In the genomic region with DNA sequence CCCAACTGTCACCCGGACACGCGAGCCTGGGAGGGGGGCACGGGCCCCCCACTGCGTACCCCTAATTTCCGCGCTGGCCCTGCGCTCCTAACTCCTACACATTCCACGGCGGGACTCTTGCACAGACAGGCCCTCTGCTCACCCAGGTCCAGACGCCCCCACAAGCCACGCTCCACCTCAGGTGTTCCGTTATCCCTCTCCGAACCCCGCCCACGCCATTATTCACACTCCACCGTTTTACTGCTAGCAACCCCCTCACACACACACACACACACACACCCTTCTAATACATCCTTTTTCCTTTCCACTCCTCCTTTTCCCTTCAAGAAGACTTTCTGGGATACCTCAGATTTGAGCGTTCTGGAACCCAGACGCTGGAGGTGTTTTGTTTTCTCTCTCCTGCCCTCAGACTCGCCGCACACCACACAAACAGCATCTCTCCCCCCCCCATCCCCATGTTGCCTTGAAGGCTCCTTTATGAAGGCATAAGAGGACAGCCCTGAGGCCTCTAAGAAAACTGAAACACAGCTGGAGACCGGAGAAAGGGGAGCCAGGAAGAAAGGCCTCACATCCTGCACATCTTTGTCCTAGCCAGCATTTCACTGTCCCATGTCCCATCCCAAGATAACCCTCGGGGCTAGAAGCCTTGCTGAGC, we compare ENCODE assay signal across 8 mouse cellular contexts. TPM values are rescaled to one million over a fixed set of nuclear protein-coding genes. Genes with fewer than 3 reads are reported as not detected.
DNase-seq lines count a peak whose midpoint lies in the region; ATAC-seq and TF ChIP-seq lines count a peak whose summit lies in the region.

No protein-coding gene starts in this region.

- H3K27me3 ChIP-seq in C2C12 (ENCODE audit: control insufficient read depth, insufficient read depth, insufficient read length), result no peaks in the 10 kb centered on the region
- H3K27me3 ChIP-seq in embryonic facial prominence, embryonic 13.5 days, result peaks cover 32% of the 10 kb centered on the region
- H3K27me3 ChIP-seq in kidney, postnatal 0 days (ENCODE audit: insufficient read depth, low read length), result no peaks in the 10 kb centered on the region
- peaks cover 18% of the 10 kb centered on the region for H3K27me3 ChIP-seq in neural tube, embryonic 15.5 days (replicated peaks)

- no peaks in the 10 kb centered on the region for H3K9me3 ChIP-seq in embryonic facial prominence, embryonic 13.5 days
- H3K9me3 ChIP-seq in kidney, postnatal 0 days (replicated peaks; ENCODE audit: low read length), result no peaks in the 10 kb centered on the region
- no peaks in the 10 kb centered on the region for H3K9me3 ChIP-seq in neural tube, embryonic 15.5 days (replicated peaks)

- H3K36me3 ChIP-seq in C2C12 (ENCODE audit: control insufficient read depth, insufficient read depth), result peaks cover 8% of the 10 kb centered on the region
- no peaks in the 10 kb centered on the region for H3K36me3 ChIP-seq in embryonic facial prominence, embryonic 13.5 days
- H3K36me3 ChIP-seq in kidney, postnatal 0 days (ENCODE audit: insufficient read depth, low read length), result no peaks in the 10 kb centered on the region
- H3K36me3 ChIP-seq in neural tube, embryonic 15.5 days, result no peaks in the 10 kb centered on the region

- peaks cover 45% of the 10 kb centered on the region for H3K79me2 ChIP-seq in C2C12 (ENCODE audit: control insufficient read depth, insufficient read depth)

- peaks cover 73% of the 10 kb centered on the region for H3K4me1 ChIP-seq in embryonic facial prominence, embryonic 13.5 days
- peaks cover 50% of the 10 kb centered on the region for H3K4me1 ChIP-seq in kidney, postnatal 0 days (replicated peaks; ENCODE audit: insufficient read depth, low read length)
- peaks cover 63% of the 10 kb centered on the region for H3K4me1 ChIP-seq in neural tube, embryonic 15.5 days

- H3K79me3 ChIP-seq in C2C12 (ENCODE audit: low read depth), result peaks cover 43% of the 10 kb centered on the region

- H3K27ac ChIP-seq in gastrocnemius, adult 2 months, result peak overlapping the region; percentile 91
- H3K27ac ChIP-seq in embryonic facial prominence, embryonic 13.5 days, result no peak overlapping the region; the same call in 1 of the 2 replicates
- H3K27ac ChIP-seq in kidney, postnatal 0 days, result peak overlapping the region; percentile 3; the same call in 1 of the 2 replicates
- peak overlapping the region; percentile 35; the same call in 1 of the 2 replicates for H3K27ac ChIP-seq in neural tube, embryonic 15.5 days (replicated peaks)

- 0 out of 2 replicates have a peak, but pooled peaks have one; percentile 8 for ATAC-seq in embryonic facial prominence, embryonic 13.5 days (ENCODE audit: insufficient number of reproducible peaks, insufficient read depth, low FRiP score, low TSS enrichment, low read depth)
- peak; percentile 27 for ATAC-seq in kidney, postnatal 0 days (replicated peaks; ENCODE audit: low FRiP score, low read depth)
- peak; percentile 35 for ATAC-seq in neural tube, embryonic 15.5 days (ENCODE audit: low FRiP score)

- DNase-seq in gastrocnemius, adult 2 months, result no peak
- no peak for DNase-seq in gastrocnemius, postnatal 36 days
- DNase-seq in kidney, postnatal 0 days (ENCODE audit: low spot score), result no peak
- DNase-seq in spleen, postnatal 14 days (ENCODE audit: low spot score in 2 of 2), result no peak
- DNase-seq in thymus, postnatal 25 days, result no peak

- whole genome bisulfite sequencing in embryonic facial prominence, embryonic 13.5 days, result 7% methylated on average over 23 of the region's 23 CpGs
- WGBS in kidney, postnatal 0 days, result 6% methylated on average over 23 of the region's 23 CpGs
- 4% methylated on average over 23 of the region's 23 CpGs for WGBS in neural tube, embryonic 15.5 days

- peak overlapping the region; percentile 99 for H3K4me2 ChIP-seq in embryonic facial prominence, embryonic 13.5 days
- peak overlapping the region; percentile 98 for H3K4me2 ChIP-seq in kidney, postnatal 0 days (ENCODE audit: low read length)
- H3K4me2 ChIP-seq in neural tube, embryonic 15.5 days, result peak overlapping the region; percentile 97

- H3K4me3 ChIP-seq in gastrocnemius, adult 2 months, result peak overlapping the region; percentile 89
- peak overlapping the region; percentile 69 for H3K4me3 ChIP-seq in C2C12 (ENCODE audit: insufficient read depth, poor library complexity, severe bottlenecking)
- peak overlapping the region; percentile 59 for H3K4me3 ChIP-seq in embryonic facial prominence, embryonic 13.5 days
- peak overlapping the region; percentile 57 for H3K4me3 ChIP-seq in kidney, postnatal 0 days (replicated peaks; ENCODE audit: low read depth, low read length)
- H3K4me3 ChIP-seq in neural tube, embryonic 15.5 days (replicated peaks), result peak overlapping the region; percentile 51

- H3K9ac ChIP-seq in embryonic facial prominence, embryonic 13.5 days, result peak overlapping the region; percentile 76
- peak overlapping the region; percentile 67 for H3K9ac ChIP-seq in kidney, postnatal 0 days (ENCODE audit: low read depth, low read length)
- H3K9ac ChIP-seq in neural tube, embryonic 15.5 days (replicated peaks), result peak overlapping the region; percentile 64

- TF ChIP-seq CTCF in gastrocnemius, adult 2 months (IDR thresholded peaks at IDR 0.05), result no peak
- TF ChIP-seq CTCF in C2C12 (IDR thresholded peaks at IDR 0.05; ENCODE audit: control insufficient read depth, insufficient read depth, insufficient read length), result no peak
- no peak for TF ChIP-seq CTCF in kidney, postnatal 0 days (IDR thresholded peaks at IDR 0.05; ENCODE audit: low read depth)

- H3ac ChIP-seq in C2C12 (ENCODE audit: control insufficient read depth, insufficient read length, low read depth), result peak overlapping the region; percentile 81

- intact Hi-C loops in gastrocnemius, adult 2 months (cut with DNase I), result loop anchor here (10.0 kb wide), 1 partner anchor 439 kb away; a partner anchor contains a TSS
- intact Hi-C loops in gastrocnemius, postnatal 36 days (cut with DNase I), result no loop called here

TF ChIP-seq in C2C12, 6 proteins besides CTCF, POLR2A, EP300 and RAD21:
- TF ChIP-seq FOSL1 (IDR thresholded peaks at IDR 0.05; ENCODE audit: insufficient read depth, low read length, poor library complexity, severe bottlenecking), result no peak
- no peak for TF ChIP-seq MAX (IDR thresholded peaks at IDR 0.05)
- TF ChIP-seq CEBPB (IDR thresholded peaks at IDR 0.05; ENCODE audit: low read depth), result no peak

RNA-seq across cellular contexts. Expression of a gene that starts 3.5 kb away (rescaled TPM):
- total RNA-seq in gastrocnemius, adult 2 months (2021), result 10 to 100 TPM; 27.4 to 44.7 TPM
- total RNA-seq in gastrocnemius, postnatal 36 days (2021), result 10 to 100 TPM; 30.3 to 35.8 TPM
- polyA plus RNA-seq in C2C12 (2012; fragmentation: generic; extraction: Trizol), result 264 TPM
- 69.8 and 77.4 TPM in 2 replicates for polyA plus RNA-seq in embryonic facial prominence, embryonic 13.5 days (2015; fragmentation: Nextera tagmentation; extraction: Ambion mirVana)
- polyA plus RNA-seq in kidney, postnatal 0 days (2015; fragmentation: Nextera tagmentation; extraction: Ambion mirVana), result 93.6 and 101 TPM in 2 replicates
- 42.8 and 77.5 TPM in 2 replicates for polyA plus RNA-seq in neural tube, embryonic 15.5 days (2015; fragmentation: Nextera tagmentation; extraction: Ambion mirVana)

RNA-seq across cellular contexts. Expression of a gene that starts 6.0 kb away (rescaled TPM):
- total RNA-seq in gastrocnemius, adult 2 months (2021), result under 1 TPM in 1 of 2 experiments, not detected in 1; 0.36 TPM
- 1 to 10 TPM in 1 of 2 experiments, under 1 TPM in 1; 0.33 to 1.2 TPM for total RNA-seq in gastrocnemius, postnatal 36 days (2021)
- 1.7 TPM for polyA plus RNA-seq in C2C12 (2012; fragmentation: generic; extraction: Trizol)
- polyA plus RNA-seq in embryonic facial prominence, embryonic 13.5 days (2015; fragmentation: Nextera tagmentation; extraction: Ambion mirVana), result 3.8 and 5.5 TPM in 2 replicates
- 16.7 and 18.4 TPM in 2 replicates for polyA plus RNA-seq in kidney, postnatal 0 days (2015; fragmentation: Nextera tagmentation; extraction: Ambion mirVana)
- 1.5 and 1.6 TPM in 2 replicates for polyA plus RNA-seq in neural tube, embryonic 15.5 days (2015; fragmentation: Nextera tagmentation; extraction: Ambion mirVana)

RNA-seq across cellular contexts. Expression of a gene that starts 22.8 kb away (rescaled TPM):
- total RNA-seq in gastrocnemius, adult 2 months (2021), result 1,000 to 10,000 TPM; 1,106 to 1,162 TPM
- 100 to 1,000 TPM; 866 to 924 TPM for total RNA-seq in gastrocnemius, postnatal 36 days (2021)
- 2,021 TPM for polyA plus RNA-seq in C2C12 (2012; fragmentation: generic; extraction: Trizol)
- polyA plus RNA-seq in embryonic facial prominence, embryonic 13.5 days (2015; fragmentation: Nextera tagmentation; extraction: Ambion mirVana), result 1,480 and 1,606 TPM in 2 replicates
- polyA plus RNA-seq in kidney, postnatal 0 days (2015; fragmentation: Nextera tagmentation; extraction: Ambion mirVana), result 1,330 and 1,432 TPM in 2 replicates
- polyA plus RNA-seq in neural tube, embryonic 15.5 days (2015; fragmentation: Nextera tagmentation; extraction: Ambion mirVana), result 1,466 and 1,575 TPM in 2 replicates

RNA-seq across cellular contexts. Expression of a gene that starts 32.2 kb away (rescaled TPM):
- total RNA-seq in gastrocnemius, adult 2 months (2021), result 10 to 100 TPM; 16.0 to 17.3 TPM
- total RNA-seq in gastrocnemius, postnatal 36 days (2021), result 10 to 100 TPM; 17.3 to 21.4 TPM
- 131 TPM for polyA plus RNA-seq in C2C12 (2012; fragmentation: generic; extraction: Trizol)
- 104 and 122 TPM in 2 replicates for polyA plus RNA-seq in embryonic facial prominence, embryonic 13.5 days (2015; fragmentation: Nextera tagmentation; extraction: Ambion mirVana)
- polyA plus RNA-seq in kidney, postnatal 0 days (2015; fragmentation: Nextera tagmentation; extraction: Ambion mirVana), result 131 and 138 TPM in 2 replicates
- 86.3 and 99.5 TPM in 2 replicates for polyA plus RNA-seq in neural tube, embryonic 15.5 days (2015; fragmentation: Nextera tagmentation; extraction: Ambion mirVana)

RNA-seq across cellular contexts. Expression of a gene that starts 40.4 kb away (rescaled TPM):
- total RNA-seq in gastrocnemius, adult 2 months (2021), result under 1 TPM; 0.36 to 0.43 TPM
- under 1 TPM; 0.64 to 0.79 TPM for total RNA-seq in gastrocnemius, postnatal 36 days (2021)
- 5.3 TPM for polyA plus RNA-seq in C2C12 (2012; fragmentation: generic; extraction: Trizol)
- 4.7 TPM in 2 replicates for polyA plus RNA-seq in embryonic facial prominence, embryonic 13.5 days (2015; fragmentation: Nextera tagmentation; extraction: Ambion mirVana)
- polyA plus RNA-seq in kidney, postnatal 0 days (2015; fragmentation: Nextera tagmentation; extraction: Ambion mirVana), result 4.8 and 5.1 TPM in 2 replicates
- polyA plus RNA-seq in neural tube, embryonic 15.5 days (2015; fragmentation: Nextera tagmentation; extraction: Ambion mirVana), result 4.8 and 10.1 TPM in 2 replicates
